Mouse (Mus musculus): ENCODE data around the gene Neo1.

DNA sequence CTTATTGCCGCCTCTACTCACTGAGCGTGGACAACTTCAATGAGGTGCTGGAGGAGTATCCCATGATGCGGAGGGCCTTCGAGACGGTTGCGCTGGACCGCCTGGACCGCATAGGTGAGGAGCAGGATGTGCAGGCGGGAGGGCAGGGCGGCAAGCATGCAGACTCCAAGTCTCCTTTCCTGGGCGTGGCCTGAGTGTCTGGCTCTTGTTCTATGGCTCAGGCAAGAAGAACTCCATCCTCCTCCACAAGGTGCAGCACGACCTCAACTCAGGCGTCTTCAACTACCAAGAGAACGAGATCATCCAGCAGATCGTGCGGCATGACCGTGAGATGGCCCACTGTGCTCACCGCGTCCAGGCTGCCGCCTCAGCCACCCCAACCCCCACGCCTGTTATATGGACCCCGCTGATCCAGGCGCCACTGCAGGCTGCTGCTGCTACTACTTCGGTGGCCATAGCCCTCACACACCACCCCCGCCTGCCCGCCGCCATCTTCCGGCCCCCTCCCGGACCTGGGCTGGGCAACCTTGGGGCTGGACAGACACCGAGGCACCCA lies 177.1 kb downstream of the Neo1 start:
- TF ChIP-seq CTCF (IDR thresholded peaks at IDR 0.05; ENCODE audit: control insufficient read depth, insufficient read depth, low read length) (no peak), POLR2A (IDR thresholded peaks at IDR 0.05; ENCODE audit: borderline replicate concordance, control insufficient read depth, low read depth, low read length) (no peak)
